Mouse (Mus musculus) cerebellum, adult 9-10 months (tissue): Measurements from ENCODE around the gene Ager.

Experiments used
- DNase-seq: peaks from one replicate; pipeline ENCODE4 v3.0.0; 2022

Gene Ager

DNA sequence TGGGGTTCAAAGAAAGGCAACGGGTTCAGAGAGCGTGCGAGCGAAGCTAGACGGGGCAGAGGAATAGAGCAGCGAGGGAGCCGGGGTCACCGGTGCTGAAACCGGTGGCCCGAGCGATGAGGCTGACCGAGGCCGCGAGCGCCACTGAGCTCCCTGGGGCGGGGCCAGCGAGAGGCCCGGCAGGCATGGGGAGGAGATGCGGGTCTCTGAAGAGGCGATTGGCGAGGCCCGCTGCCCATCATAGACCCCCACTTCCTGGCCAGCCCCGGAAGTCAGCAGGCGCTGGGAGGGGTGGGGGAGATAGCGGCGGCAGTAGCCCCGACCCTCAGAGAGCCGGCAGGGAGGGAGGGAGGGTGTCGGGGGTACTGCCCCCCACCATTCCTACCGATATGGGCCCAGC lies 7.9 kb downstream of the Ager start:
- DNase-seq: peak; percentile 95

GRCm38 (mm10) chr17:34606186-34607039 lies 8.8 kb downstream of the Ager start:
- DNase-seq: peak; percentile 59

DNA sequence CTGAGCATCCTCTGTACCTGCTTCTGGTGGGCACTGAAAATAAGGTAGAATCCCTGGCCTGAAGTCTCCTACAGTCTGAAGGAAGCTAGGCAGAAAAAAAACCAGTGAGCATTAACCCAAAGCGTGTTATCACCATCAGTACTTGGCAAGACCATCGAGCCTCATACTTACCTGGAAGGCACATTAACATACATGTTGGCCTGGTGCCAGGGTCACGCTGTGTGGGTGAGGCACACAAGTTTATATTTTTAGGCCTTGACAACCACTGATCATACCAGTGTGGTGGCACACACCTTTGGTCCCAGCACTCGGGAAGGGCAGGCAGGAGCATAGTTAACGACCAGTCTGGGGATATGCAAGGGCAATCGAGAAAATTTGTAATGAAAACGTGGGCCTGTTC lies 10.3 kb downstream of the Ager start:
- peak; percentile 72 for DNase-seq

GRCm38 (mm10) chr17:34611050-34611449 lies 13.4 kb downstream of the Ager start:
- no peak for DNase-seq

DNA sequence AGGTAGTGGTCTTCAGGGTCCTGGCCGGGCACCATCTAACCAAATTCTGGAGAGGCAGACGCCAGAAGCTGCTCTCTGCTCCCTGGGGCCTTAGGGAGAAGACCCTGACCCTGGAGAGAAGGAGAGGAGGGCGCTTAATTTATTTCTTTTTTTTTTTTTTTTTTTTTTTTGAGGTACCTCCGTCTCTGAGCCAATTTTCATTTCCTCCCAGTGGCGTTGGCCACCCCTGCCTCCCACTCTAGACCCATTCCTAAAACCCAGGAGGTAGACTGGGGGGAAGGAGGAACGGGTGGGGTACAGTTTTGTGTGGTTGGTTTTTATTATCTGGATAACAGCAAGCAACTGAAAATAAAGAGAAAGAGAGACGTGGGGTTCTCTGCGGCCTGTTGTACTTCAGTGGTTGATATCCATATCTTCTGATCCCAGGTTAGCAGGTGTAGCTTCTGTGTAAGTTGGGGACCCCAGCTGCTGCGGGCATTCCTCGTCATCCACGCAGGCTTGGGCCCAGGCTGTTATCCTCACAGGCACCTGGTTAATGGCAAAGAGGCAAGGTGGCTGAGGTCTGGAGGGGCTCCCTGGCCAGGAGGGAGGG lies 15.5 kb downstream of the Ager start:
- DNase-seq: no peak

DNA sequence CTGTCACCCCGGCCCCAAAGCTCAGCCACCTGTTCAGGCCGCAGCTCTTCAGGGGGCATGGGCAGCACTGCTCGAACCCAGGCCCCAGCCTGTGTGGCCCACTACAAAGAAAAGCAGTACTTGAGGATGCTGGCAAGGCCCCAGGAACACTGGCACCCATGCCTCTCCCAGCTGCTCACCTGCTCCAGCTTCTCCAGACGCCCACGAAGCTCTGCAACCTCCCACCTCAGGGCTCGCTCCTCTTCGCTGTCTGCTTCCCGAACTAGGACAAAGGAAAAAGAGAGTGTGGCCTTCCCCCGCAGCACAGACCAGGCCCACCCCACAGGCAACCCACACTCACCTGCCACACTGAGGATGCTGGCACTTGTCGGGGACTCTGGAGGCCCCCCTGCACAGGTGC lies 16.2 kb downstream of the Ager start:
- no peak for DNase-seq

DNA sequence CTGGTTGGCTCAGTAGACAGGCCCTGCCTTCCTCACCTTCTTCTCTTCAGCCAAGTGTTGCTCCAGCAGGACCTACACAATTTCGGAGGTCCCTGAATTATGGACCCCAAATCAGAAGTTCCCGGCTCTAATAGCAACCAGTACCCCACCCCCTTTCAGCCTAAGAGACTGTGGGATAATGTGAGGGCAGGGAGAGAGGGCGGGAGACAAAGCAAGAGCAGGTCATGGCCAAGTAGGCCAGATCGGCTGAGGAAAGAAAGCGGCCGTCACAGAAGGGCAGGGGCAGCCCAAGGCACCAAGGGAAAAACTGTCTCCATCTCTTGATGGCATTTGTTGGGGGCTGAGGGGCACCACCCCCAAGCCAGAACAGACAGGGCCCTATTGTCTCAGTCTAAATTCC lies 18.2 kb downstream of the Ager start, which contains the start of gene Egfl8:
Egfl8 (minus strand) TSS at position 101 of the 400 bp plus-strand sequence.
- no peak for DNase-seq

- DNase-seq: peak; percentile 77
Measured at GRCm38 (mm10) chr17:34618999-34619398, 21.3 kb downstream of the Ager start.

DNA sequence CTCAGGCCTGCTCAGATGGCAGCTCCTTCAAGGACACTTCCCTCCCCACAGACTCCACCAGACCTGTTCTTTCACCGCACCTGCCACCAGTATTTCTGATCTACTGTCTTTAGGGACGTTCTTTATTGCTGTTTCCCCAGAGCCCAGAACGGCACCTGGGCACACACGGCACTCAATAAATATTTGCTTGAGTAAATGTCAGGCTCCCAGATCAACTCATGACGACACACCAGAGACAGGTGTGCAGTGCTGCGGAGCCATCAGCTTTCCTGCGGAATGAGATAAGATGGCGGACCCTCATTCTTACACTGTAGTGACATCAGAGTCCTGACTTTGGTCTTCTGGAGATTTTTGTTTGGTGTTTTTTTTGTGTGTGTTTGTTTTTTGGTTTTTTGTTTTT lies 23.3 kb downstream of the Ager start:
- DNase-seq: no peak

- no peak for DNase-seq
Measured at GRCm38 (mm10) chr17:34623161-34623560, 25.5 kb downstream of the Ager start.

- no peak for DNase-seq
Measured at GRCm38 (mm10) chr17:34624981-34625380, 27.3 kb downstream of the Ager start.

DNA sequence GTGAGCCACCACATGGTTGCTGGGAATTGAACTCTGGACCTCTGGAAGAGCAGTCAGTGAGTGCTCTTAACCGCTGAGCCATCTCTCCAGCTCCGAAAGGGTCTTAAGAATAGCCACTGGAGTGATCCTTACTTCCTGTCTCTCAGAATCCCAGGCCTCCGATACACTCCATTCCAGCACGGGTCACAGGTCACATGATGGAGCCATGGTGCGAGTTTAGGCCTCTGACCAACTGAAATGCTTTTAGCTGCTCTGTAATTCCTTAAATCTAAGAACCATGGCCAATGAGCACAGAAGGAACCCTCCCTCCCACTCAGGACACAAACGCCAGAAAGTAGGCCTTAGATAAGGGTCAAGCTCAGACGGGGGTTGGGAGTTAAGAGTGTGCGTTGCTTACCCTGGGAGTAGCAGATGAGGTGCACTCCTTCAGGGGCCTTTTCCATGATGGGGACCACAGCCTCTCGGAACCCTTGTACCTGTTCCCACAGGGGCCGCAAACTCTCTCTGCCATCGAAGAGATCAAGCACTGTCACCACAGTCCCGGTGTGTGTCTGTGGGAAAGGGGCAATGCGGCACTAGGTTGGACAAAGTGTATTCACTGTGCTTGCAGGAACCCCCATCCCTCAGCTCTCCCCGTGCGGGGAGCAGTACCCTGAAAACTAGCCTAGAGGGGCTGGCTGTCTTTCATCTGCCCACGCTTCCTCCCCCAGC lies 28.6 kb downstream of the Ager start:
- DNase-seq: peak; percentile 68

- no peak for DNase-seq
Measured at GRCm38 (mm10) chr17:34626773-34627092, 29.1 kb downstream of the Ager start.

DNA sequence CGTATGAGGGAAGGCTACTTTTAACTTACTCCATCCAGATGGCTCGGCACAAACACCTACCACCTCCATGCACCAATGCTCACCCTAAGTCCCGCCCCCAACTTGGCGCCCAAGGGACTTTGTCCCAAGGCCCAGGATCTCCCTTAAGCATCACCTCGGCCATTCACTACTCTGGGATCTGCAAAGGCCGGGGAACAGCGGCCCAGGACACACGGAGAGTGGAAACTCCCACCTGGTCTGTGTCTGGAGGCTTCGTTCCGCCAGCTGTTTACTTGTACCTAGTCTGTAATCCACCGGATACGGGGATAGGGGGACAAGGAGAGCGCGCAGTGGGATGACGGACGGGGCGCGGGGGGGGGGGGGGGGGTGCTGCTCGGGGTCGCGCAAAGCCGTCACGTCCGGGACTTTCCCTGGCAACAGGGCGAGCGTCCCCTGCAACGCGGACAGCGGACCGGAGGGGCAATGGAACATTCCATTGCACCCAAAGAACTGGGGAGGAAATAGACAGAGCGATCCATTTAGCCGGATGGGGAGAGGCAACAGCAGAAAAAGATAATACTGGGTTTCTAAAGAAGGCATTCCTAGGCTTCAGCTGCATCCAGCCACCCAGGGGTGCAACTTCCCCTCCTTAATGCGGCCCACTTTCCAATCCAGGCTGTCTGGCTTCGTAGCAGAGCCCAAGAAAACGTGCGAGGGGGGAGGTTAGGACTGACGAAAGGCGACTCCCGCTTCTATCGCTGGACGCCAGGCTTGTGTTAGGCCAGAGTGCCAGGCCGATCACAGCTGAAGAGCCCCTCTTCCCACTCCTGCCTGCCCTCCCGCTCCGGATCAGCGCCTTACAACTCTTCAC lies 29.7 kb downstream of the Ager start:
- DNase-seq: peak; percentile 91

- peak; percentile 85 for DNase-seq
Measured at GRCm38 (mm10) chr17:34627943-34628643, 30.4 kb downstream of the Ager start, which contains the start of gene Ppt2. Gene Ppt2, minus strand, starts transcription at chr17:34628510.

DNA sequence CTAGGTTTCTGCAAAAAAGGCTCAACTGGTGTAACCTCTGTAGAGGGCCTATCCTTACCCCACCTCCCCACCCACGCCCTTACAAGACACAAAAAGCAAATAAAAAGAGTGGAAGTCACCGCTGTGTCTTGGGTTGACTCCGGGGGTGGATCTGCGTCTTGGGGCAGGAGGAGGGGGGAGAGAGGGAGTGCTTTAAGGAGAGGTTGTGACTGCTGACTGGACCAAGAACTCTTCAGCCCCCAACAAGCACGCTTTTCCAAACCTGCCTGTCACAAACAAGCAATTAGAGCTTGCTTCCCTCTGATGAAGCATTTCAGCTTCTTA lies 30.9 kb downstream of the Ager start:
- DNase-seq: no peak

GRCm38 (mm10) chr17:34629221-34629751 lies 31.6 kb downstream of the Ager start, which contains the start of gene Prrt1:
Gene Prrt1, plus strand, starts transcription at chr17:34629533.
- peak; percentile 82 for DNase-seq

DNA sequence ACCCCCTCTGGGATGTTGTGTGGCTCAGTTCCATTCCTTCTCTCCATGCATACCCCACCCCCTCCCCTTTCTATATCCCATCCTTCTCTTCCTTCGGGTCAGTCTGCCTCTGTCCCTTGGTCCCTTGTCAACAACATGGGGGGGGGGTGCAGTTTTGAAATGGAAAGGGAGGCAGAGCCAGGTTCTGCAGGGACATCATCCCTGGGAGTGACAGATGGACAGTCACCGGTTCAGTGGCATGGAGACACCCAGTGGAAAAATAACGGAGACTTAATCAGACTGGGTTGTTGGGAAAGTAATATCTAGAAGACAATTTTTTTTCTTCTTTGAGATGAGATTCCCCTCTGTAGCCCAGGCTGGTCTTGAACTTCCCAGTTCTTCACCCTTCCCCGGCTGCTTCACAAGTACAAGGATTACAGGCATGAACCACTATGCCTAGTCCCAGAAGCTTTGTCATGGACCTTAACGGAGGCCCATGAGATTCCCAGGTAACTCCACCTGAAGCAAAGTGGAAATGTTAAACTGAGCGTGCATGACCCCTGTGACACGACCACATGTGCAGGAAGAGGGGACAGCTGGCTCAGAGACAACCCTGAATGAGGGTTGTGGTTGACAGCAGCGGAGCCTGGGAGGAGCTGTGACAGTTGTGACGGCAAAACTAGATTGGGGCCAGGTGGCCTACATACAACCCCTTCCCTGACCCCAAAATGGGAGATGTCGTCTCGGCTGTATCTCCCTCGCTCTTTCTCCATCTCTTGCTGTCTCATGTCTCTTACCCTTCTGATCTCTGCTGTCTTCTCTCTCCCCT lies 32.3 kb downstream of the Ager start:
- peak; percentile 86 for DNase-seq

DNA sequence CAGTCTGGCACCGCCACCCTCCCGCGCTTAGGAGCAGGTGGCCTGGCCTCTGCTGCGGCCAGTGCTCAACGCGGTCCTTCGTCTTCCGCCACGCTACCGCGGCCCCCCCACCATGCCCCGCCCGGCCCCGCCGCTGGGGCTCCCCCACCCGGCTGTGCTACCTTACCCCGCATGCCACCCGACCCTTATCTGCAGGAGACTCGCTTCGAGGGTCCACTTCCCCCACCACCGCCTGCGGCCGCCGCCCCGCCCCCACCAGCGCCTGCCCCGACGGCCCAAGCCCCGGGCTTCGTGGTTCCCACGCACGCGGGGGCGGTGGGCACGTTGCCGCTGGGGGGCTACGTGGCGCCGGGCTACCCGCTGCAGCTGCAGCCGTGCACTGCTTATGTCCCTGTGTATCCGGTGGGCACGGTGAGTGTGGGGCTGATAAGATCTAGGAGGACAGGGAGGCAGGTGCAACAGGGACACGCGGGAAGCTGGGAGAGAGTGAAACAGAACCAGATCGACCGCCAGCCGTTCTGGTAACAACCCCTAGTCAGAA lies 33.2 kb downstream of the Ager start:
- DNase-seq: peak; percentile 68

DNA sequence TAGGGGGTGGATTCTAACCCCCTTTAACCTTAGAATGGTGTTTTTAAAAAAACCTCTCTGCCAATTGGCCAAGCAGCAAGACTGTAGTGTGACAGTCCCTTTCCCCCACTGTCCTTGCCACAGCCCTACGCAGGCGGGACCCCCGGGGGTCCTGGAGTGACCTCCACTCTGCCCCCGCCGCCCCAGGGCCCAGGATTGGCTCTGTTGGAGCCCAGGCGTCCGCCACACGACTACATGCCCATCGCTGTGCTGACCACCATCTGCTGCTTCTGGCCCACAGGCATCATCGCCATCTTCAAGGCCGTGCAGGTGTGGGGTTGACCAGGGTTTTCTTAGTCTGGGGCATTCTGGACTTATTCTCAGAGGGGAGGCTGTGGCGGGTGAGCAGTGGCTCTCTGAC lies 34.0 kb downstream of the Ager start:
- DNase-seq: peak; percentile 77

DNA sequence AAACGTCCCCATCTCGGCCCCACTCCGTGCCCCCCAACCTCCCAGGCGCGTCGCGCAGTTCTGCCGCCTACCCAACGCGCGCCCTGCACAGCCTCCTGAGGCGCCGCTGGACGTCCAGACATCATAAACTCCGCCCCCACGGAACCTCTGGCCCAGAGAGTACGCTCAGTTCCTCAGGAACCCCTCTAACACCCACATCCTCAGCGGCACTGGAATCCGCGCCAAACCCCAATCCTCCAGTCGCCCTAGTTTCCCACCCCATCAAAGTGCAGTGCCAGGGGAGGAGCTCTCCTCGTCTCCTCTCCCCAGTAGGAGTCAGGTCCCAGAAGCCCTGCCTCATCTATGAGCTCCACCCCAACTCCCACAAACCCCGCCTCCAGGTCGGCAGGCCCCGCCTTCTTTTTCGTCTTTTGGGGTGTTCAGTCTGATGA lies 34.6 kb downstream of the Ager start:
- peak; percentile 93 for DNase-seq
